Mouse (Mus musculus) heart, embryonic 10.5 days (tissue): ENCODE measurements around the gene Hist1h2ao. TPM values are rescaled to one million over a fixed set of nuclear protein-coding genes. Genes with fewer than 3 reads are reported as not detected.
"Not testable (repeated sequence)": the region's sequence is repeated elsewhere in the genome, so short reads cannot be mapped to it uniquely, and the experiment has no call there.

ENCODE experiments used
- DNase-seq: peaks from one replicate; pipeline ENCODE4 v3.0.0-alpha.2; 2017; ENCODE audit warnings: low spot score
- H3K27ac ChIP-seq: fragments of 300-500 bp; sonication (generic); 2 replicates; pipeline ENCODE4 v1.5.1; 2016; ENCODE audit warnings: mild to moderate bottlenecking
- H3K27me3 ChIP-seq: fragments of 300-500 bp; sonication (generic); 2 replicates; pipeline ENCODE4 v1.6.1; 2016; ENCODE audit warnings: mild to moderate bottlenecking; ENCODE audit not compliant: poor library complexity, insufficient read depth, severe bottlenecking
- H3K36me3 ChIP-seq: fragments of 300-500 bp; sonication (generic); 2 replicates; pipeline ENCODE4 v1.6.1; 2016; ENCODE audit warnings: mild to moderate bottlenecking, moderate library complexity
- H3K4me1 ChIP-seq: fragments of 300-500 bp; sonication (generic); 2 replicates; pipeline ENCODE4 v1.6.1; 2016; ENCODE audit warnings: mild to moderate bottlenecking
- H3K4me3 ChIP-seq: fragments of 300-500 bp; sonication (generic); 2 replicates; pipeline ENCODE4 v1.5.1; 2016; ENCODE audit warnings: mild to moderate bottlenecking, moderate library complexity
- H3K9me3 ChIP-seq: fragments of 300-500 bp; sonication (generic); 2 replicates; pipeline ENCODE4 v1.6.1; 2016; ENCODE audit warnings: mild to moderate bottlenecking, moderate library complexity
- WGBS: fragments of 180-500 bp; shearing (Covaris S2); methylation state at CpG from one replicate; pipeline ENCODE4 v1.1.7; 2016; 5-methylcytosine and 5-hydroxymethylcytosine counted together
- polyA plus RNA-seq: library from polyadenylated mRNA; unstranded; fragments of >200 nt; fragmentation: Nextera tagmentation; extraction: Ambion mirVana; gene quantifications from 2 replicates; pipeline ENCODE4 v1.2.1, GENCODE M21; 2016

Hist1h2ao gene
- polyA plus RNA-seq, 1 experiment from 2014 or later = not detected

DNA sequence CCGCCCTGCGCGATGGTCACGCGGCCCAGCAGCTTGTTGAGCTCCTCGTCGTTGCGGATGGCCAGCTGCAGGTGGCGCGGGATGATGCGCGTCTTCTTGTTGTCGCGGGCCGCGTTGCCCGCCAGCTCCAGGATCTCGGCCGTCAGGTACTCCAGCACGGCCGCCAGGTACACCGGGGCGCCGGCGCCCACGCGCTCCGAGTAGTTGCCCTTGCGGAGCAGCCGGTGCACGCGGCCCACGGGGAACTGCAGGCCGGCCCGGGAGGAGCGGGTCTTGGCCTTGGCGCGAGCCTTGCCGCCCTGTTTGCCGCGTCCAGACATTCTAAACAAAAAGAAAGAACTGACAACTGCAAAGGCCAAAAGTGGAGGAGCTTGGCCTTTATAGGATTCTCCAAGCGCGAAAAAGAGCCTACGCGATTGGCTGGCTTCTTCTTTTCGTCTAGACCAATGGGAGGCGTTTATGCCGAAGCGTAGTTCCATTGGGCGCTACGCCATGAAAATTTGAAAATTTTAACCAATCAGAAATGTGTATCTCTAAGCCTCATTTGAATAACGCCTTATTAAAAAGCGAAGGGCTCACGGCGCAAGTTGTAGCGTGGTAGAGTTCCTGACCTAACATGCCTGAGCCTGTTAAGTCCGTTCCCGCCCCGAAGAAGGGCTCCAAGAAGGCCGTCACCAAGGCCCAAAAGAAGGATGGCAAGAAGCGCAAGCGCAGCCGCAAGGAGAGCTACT is 23.2 kb upstream of the Hist1h2ao start, which contains the start of the genes Hist1h2an and Hist1h2bp:
Hist1h2an (minus strand) TSS at position 320 of the 731 bp plus-strand sequence.
Hist1h2bp (plus strand) TSS at position 563 of the 731 bp plus-strand sequence.
- H3K27ac ChIP-seq = peak within 1 kb of the TSS; percentile 84

GRCm38 (mm10) chr13:21787760-21788593 is 22.3 kb upstream of the Hist1h2ao start:
- peaks cover 25% of the 10 kb centered on the region for H3K4me1 ChIP-seq
- no peaks in the 10 kb centered on the region for H3K9me3 ChIP-seq
- peak overlapping the region; percentile 70 for H3K27ac ChIP-seq
- peak overlapping the region; percentile 44 for H3K4me3 ChIP-seq
- peak; percentile 25 for DNase-seq
- no peaks in the 10 kb centered on the region for H3K36me3 ChIP-seq
- 23% methylated on average over 17 of the region's 21 CpGs for WGBS
- H3K27me3 ChIP-seq = no peaks in the 10 kb centered on the region

More for the DNA sequence above, 23.2 kb upstream of the Hist1h2ao start, which contains the start of the genes Hist1h2an and Hist1h2bp:
- WGBS = under 1% methylated on average over 37 of the region's 63 CpGs
- DNase-seq = peak; percentile 96
- Histone ChIP-seq H3K4me3 (peak within 1 kb of the TSS; percentile 54), H3K4me1 (peaks cover 28% of the 10 kb centered on the region)
- not testable (repeated sequence) for H3K9me3 ChIP-seq, H3K36me3 ChIP-seq, H3K27me3 ChIP-seq

GRCm38 (mm10) chr13:21789925-21790324 is 20.3 kb upstream of the Hist1h2ao start:
- 53% methylated on average over 6 of the region's 6 CpGs for WGBS
- DNase-seq = peak; percentile 33
- H3K4me1 ChIP-seq = peaks cover 18% of the 10 kb centered on the region
- H3K9me3 ChIP-seq = no peaks in the 10 kb centered on the region
- peak overlapping the region; percentile 42; the same call in 1 of the 2 replicates for H3K27ac ChIP-seq
- no peaks in the 10 kb centered on the region for H3K36me3 ChIP-seq
- no peak overlapping the region for H3K4me3 ChIP-seq
- H3K27me3 ChIP-seq = no peaks in the 10 kb centered on the region

- DNase-seq = peak; percentile 69
- WGBS = 7% methylated on average over 18 of the region's 18 CpGs
- Histone ChIP-seq H3K36me3 (no peaks in the 10 kb centered on the region), H3K9me3 (no peaks in the 10 kb centered on the region), H3K4me3 (peak overlapping the region; percentile 50), H3K4me1 (peaks cover 18% of the 10 kb centered on the region), H3K27ac (peak overlapping the region; percentile 84), H3K27me3 (no peaks in the 10 kb centered on the region)
Measured at GRCm38 (mm10) chr13:21790601-21791283, 19.5 kb upstream of the Hist1h2ao start.

GRCm38 (mm10) chr13:21795584-21795983 is 14.7 kb upstream of the Hist1h2ao start:
- H3K4me3 ChIP-seq = no peak overlapping the region
- no peak for DNase-seq
- H3K36me3 ChIP-seq = no peaks in the 10 kb centered on the region
- H3K27ac ChIP-seq = no peak overlapping the region
- H3K4me1 ChIP-seq = peaks cover 5% of the 10 kb centered on the region
- no peaks in the 10 kb centered on the region for H3K9me3 ChIP-seq
- no peaks in the 10 kb centered on the region for H3K27me3 ChIP-seq
- 89% methylated on average over 7 of the region's 7 CpGs for WGBS

- H3K27me3 ChIP-seq, DNase-seq, H3K36me3 ChIP-seq, H3K4me3 ChIP-seq, H3K27ac ChIP-seq, H3K4me1 ChIP-seq, H3K9me3 ChIP-seq: not testable (repeated sequence)
Measured at GRCm38 (mm10) chr13:21797163-21797562, 13.1 kb upstream of the Hist1h2ao start.

DNA sequence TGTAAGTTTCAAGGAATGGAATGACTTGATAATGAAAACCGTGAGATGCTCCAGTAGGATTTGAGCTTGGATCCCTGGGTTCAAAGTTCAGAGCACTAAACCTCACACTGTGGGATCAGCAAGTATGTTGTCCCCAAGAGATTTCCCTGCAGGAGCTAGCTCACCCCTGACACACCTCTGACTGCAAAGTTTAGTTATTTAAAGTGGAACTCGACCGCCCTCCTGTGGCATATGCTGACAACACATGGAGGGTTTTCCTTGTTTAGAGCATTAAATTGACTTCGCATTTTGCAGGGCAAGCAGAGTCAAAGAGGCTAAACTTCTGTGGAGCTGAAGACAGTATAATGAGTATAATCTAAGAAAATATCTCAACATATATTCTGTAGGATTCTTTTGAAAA is 7.2 kb upstream of the Hist1h2ao start:
- no CpG with 5 or more reads among the region's 4 CpGs for WGBS
- H3K27ac ChIP-seq, H3K9me3 ChIP-seq, DNase-seq, H3K27me3 ChIP-seq, H3K4me1 ChIP-seq, H3K4me3 ChIP-seq, H3K36me3 ChIP-seq: not testable (repeated sequence)

DNA sequence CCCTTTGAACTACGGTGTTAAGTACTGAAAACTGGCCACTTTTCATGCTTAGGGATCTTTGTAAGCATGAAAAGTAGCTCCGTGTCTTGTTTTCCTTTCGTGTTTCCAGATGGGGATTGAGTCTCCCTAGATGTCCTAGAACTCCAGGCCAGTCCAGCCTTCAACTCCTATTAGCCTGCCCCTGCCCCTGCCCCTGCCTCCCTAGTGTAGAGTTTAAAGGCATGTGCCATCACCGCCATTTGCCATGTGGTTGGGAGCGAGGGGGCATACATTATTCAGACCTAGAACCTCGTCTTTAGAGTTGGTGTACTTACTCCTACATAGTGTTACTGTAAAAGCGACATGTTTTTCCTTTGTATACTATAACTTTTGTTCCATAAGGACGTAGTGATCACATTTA is 809 bp downstream of the Hist1h2ao start:
- not testable (repeated sequence) for H3K4me3 ChIP-seq, DNase-seq, H3K4me1 ChIP-seq, H3K36me3 ChIP-seq, H3K9me3 ChIP-seq, H3K27me3 ChIP-seq, H3K27ac ChIP-seq
- WGBS = no CpG with 5 or more reads among the region's 8 CpGs

GRCm38 (mm10) chr13:21811539-21811938 is 1.3 kb downstream of the Hist1h2ao start, which contains the start of gene Hist1h4m:
Gene Hist1h4m (plus strand): TSS chr13:21811746.
- not testable (repeated sequence) for H3K27me3 ChIP-seq, H3K4me1 ChIP-seq, H3K4me3 ChIP-seq, H3K9me3 ChIP-seq, H3K36me3 ChIP-seq, H3K27ac ChIP-seq, DNase-seq
- no CpG with 5 or more reads among the region's 24 CpGs for WGBS

- 0% methylated on average over 14 of the region's 14 CpGs for WGBS
- DNase-seq, H3K4me1 ChIP-seq, H3K27ac ChIP-seq, H3K4me3 ChIP-seq, H3K36me3 ChIP-seq, H3K27me3 ChIP-seq, H3K9me3 ChIP-seq: not testable (repeated sequence)
Measured at GRCm38 (mm10) chr13:21812092-21812491, 1.8 kb downstream of the Hist1h2ao start.

GRCm38 (mm10) chr13:21820082-21820890 is 10.0 kb downstream of the Hist1h2ao start:
- not testable (repeated sequence) for H3K9me3 ChIP-seq, H3K4me1 ChIP-seq, DNase-seq, H3K27ac ChIP-seq, H3K27me3 ChIP-seq, H3K36me3 ChIP-seq, H3K4me3 ChIP-seq
- WGBS = 70% methylated on average over 7 of the region's 16 CpGs

GRCm38 (mm10) chr13:21828511-21828910 is 18.2 kb downstream of the Hist1h2ao start:
- Histone ChIP-seq H3K9me3 (no peaks in the 10 kb centered on the region), H3K27ac (no peak overlapping the region), H3K36me3 (no peaks in the 10 kb centered on the region), H3K4me3 (no peak overlapping the region), H3K4me1 (no peaks in the 10 kb centered on the region), H3K27me3 (no peaks in the 10 kb centered on the region)
- no peak for DNase-seq
- 79% methylated on average over 3 of the region's 3 CpGs for WGBS
